Mouse (Mus musculus) olfactory bulb, adult 2 months (tissue): Measurements from ENCODE around the gene Cyfip1.

Experiments used
- CTCF ChIP-seq: fragments of 200-500 bp; IDR thresholded peaks from 2 replicates; pipeline ENCODE4 v1.5.1; 2012; ENCODE audit warnings: low read depth, mild to moderate bottlenecking, low read length, moderate library complexity; ENCODE audit not compliant: insufficient read depth
- POLR2A ChIP-seq: fragments of 200-500 bp; IDR thresholded peaks from 2 replicates; pipeline ENCODE4 v1.6.1; 2012; ENCODE audit warnings: mild to moderate bottlenecking, low read depth, low read length, moderate library complexity; ENCODE audit not compliant: insufficient read depth

- no peak for TF ChIP-seq CTCF
- no peak for TF ChIP-seq POLR2A
These were observed 8.5 kb downstream of the Cyfip1 start for GRCm38 (mm10) chr7:55849948-55850571.
